Mouse (Mus musculus) heart, adult 2 months (tissue): ENCODE results near the gene Daam1. TPM values are rescaled to one million over a fixed set of nuclear protein-coding genes. Genes with fewer than 3 reads are reported as not detected.

ENCODE experiments used
- DNase-seq, 2 experiments: peaks; one replicate each; pipeline ENCODE4 v3.0.0; 2021
- H3K27ac ChIP-seq: fragments of 200-600 bp; 2 replicates; pipeline ENCODE4 v1.8.1; 2022
- H3K27me3 ChIP-seq: fragments of 200-500 bp; 2 replicates; pipeline ENCODE4 v1.6.1; 2012; ENCODE audit warnings: mild to moderate bottlenecking, low read length, inconsistent platforms, mixed read lengths; ENCODE audit not compliant: control insufficient read depth, insufficient read depth
- H3K36me3 ChIP-seq: fragments of 200-500 bp; 2 replicates; pipeline ENCODE4 v1.6.1; 2012; ENCODE audit warnings: low read length, inconsistent platforms; ENCODE audit not compliant: control insufficient read depth, insufficient read depth
- H3K4me1 ChIP-seq: fragments of 200-500 bp; 2 replicates; pipeline ENCODE4 v1.6.1; 2011; ENCODE audit warnings: low read length; ENCODE audit not compliant: control insufficient read depth, insufficient read depth
- H3K4me3 ChIP-seq: fragments of 200-600 bp; 2 replicates; pipeline ENCODE4 v1.8.1; 2022
- H3K79me2 ChIP-seq: fragments of 200-500 bp; replicated peaks from 2 replicates; pipeline ENCODE4 v1.6.1; 2012; ENCODE audit warnings: mild to moderate bottlenecking, inconsistent platforms, low read length, moderate library complexity, mixed read lengths; ENCODE audit not compliant: control insufficient read depth, insufficient read depth
- H3K9ac ChIP-seq: fragments of 200-500 bp; 2 replicates; pipeline ENCODE4 v1.6.1; 2012; ENCODE audit warnings: low read depth, mild to moderate bottlenecking, control low read depth, inconsistent platforms, low read length, mixed read lengths
- CTCF ChIP-seq: fragments of 200-600 bp; IDR thresholded peaks from 2 replicates; pipeline ENCODE4 v1.8.1; 2022; ENCODE audit warnings: antibody characterized with exemption, mild to moderate bottlenecking, moderate library complexity
- EP300 ChIP-seq: fragments of 200-500 bp; IDR thresholded peaks from 2 replicates; pipeline ENCODE4 v1.6.1; 2011; ENCODE audit warnings: low read depth, low read length, control low read depth; ENCODE audit not compliant: insufficient read depth
- POLR2A ChIP-seq: fragments of 200-500 bp; IDR thresholded peaks from 2 replicates; pipeline ENCODE4 v1.6.1; 2011; ENCODE audit warnings: mild to moderate bottlenecking, low read depth, low read length, control low read depth; ENCODE audit not compliant: insufficient read depth
- WGBS: fragments of 180-500 bp; shearing (Covaris S2); methylation state at CpG from one replicate; pipeline ENCODE4 v1.1.7; 2018; 5-methylcytosine and 5-hydroxymethylcytosine counted together
- intact Hi-C: fragments of 180-260 bp; cut with DNase I; formaldehyde crosslinking; loops from one replicate; pipeline ENCODE4 v1.15.1; 2025
- polyA plus RNA-seq: library from polyadenylated mRNA; depleted of rRNA; stranded (reverse); fragments of >200 nt; gene quantifications from 2 replicates; pipeline ENCODE4 v1.2.3, GENCODE M21; 2012
- total RNA-seq, 2 experiments: library from RNA; stranded (reverse); gene quantifications; 2 replicates each; pipeline ENCODE4 v1.2.3; 2021

Gene Daam1
- total and polyA plus RNA-seq, 3 experiments: 13.1 to 77.6 (median 67.2) TPM

DNA sequence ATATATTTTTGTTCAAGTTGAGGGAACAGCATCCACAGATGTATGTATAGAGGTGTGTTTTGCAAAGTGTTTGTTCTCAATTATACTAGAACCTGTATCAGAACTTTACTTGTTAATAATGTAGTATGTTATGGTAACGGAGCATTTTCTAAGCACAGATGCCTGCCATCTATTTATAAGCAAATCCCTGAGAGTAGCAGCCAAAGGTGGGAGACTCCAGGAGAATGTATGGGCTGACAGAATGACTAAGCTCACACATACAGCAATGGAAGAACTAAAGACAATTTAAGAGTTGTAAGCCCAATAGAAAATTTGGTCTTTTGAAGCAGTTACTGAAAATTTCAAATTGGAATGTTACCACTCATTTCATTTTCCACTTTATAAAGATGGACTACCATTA is 40.3 kb upstream of the Daam1 start:
- Histone ChIP-seq H3K4me3 (no peak overlapping the region), H3K79me2 (no peaks in the 10 kb centered on the region), H3K9ac (no peak overlapping the region), H3K36me3 (no peaks in the 10 kb centered on the region), H3K4me1 (no peaks in the 10 kb centered on the region; the same call in 1 of the 2 replicates), H3K27ac (no peak overlapping the region), H3K27me3 (no peaks in the 10 kb centered on the region)
- DNase-seq: no peak
- TF ChIP-seq EP300 (no peak), CTCF (no peak), POLR2A (no peak)
- WGBS: 89% methylated on average over 1 of the region's 1 CpGs
- intact Hi-C loops: no loop called here

GRCm38 (mm10) chr12:71793114-71793513 is 37.8 kb upstream of the Daam1 start:
- H3K27ac ChIP-seq: no peak overlapping the region
- WGBS: 98% methylated on average over 2 of the region's 2 CpGs
- TF ChIP-seq EP300: no peak
- TF ChIP-seq CTCF: no peak
- TF ChIP-seq POLR2A: no peak
- H3K9ac ChIP-seq: no peak overlapping the region
- no peaks in the 10 kb centered on the region for H3K36me3 ChIP-seq
- no peaks in the 10 kb centered on the region; the same call in 1 of the 2 replicates for H3K79me2 ChIP-seq
- no peak overlapping the region for H3K4me3 ChIP-seq
- DNase-seq: no peak
- H3K27me3 ChIP-seq: no peaks in the 10 kb centered on the region
- intact Hi-C loops: no loop called here
- H3K4me1 ChIP-seq: no peaks in the 10 kb centered on the region; the same call in 1 of the 2 replicates

DNA sequence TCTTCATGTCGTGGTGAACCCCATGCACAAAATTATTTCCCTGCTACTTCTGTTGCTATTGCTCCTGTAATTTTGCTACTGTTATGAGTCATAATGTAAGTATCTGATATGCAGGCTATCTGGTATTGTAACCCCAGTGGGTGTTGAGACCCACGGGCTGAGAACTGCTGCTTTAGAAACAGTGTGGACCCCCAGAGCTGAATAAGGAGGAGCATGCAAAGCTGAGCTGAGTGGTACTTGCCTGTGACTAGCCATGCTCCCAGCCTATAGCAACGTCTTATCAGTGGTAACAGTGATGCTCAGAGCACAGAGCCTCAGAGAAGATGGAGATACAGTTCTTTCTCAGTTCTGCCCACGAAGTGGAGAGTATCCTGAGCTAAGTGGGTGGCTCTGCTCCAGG is 35.3 kb upstream of the Daam1 start:
- no peak overlapping the region for H3K27ac ChIP-seq
- no peaks in the 10 kb centered on the region for H3K36me3 ChIP-seq
- no peak for DNase-seq
- no peaks in the 10 kb centered on the region for H3K4me1 ChIP-seq
- intact Hi-C loops: no loop called here
- no peak overlapping the region for H3K4me3 ChIP-seq
- no peak overlapping the region for H3K9ac ChIP-seq
- WGBS: 57% methylated on average over 4 of the region's 4 CpGs
- TF ChIP-seq EP300 (no peak), CTCF (no peak), POLR2A (no peak)
- no peaks in the 10 kb centered on the region for H3K27me3 ChIP-seq
- H3K79me2 ChIP-seq: no peaks in the 10 kb centered on the region; the same call in 1 of the 2 replicates

GRCm38 (mm10) chr12:71796517-71796916 is 34.4 kb upstream of the Daam1 start:
- Histone ChIP-seq H3K4me3 (no peak overlapping the region), H3K4me1 (no peaks in the 10 kb centered on the region), H3K79me2 (no peaks in the 10 kb centered on the region; the same call in 1 of the 2 replicates), H3K27ac (no peak overlapping the region), H3K27me3 (no peaks in the 10 kb centered on the region), H3K36me3 (no peaks in the 10 kb centered on the region), H3K9ac (no peak overlapping the region)
- 19% methylated on average over 7 of the region's 7 CpGs for WGBS
- intact Hi-C loops: no loop called here
- TF ChIP-seq EP300 (no peak), CTCF (no peak), POLR2A (no peak)
- no peak for DNase-seq

GRCm38 (mm10) chr12:71807306-71807705 is 23.6 kb upstream of the Daam1 start:
- no peaks in the 10 kb centered on the region for H3K27me3 ChIP-seq
- H3K4me3 ChIP-seq: no peak overlapping the region
- no peak for DNase-seq
- WGBS: 31% methylated on average over 9 of the region's 9 CpGs
- peak overlapping the region; percentile 12 for H3K27ac ChIP-seq
- H3K9ac ChIP-seq: no peak overlapping the region
- intact Hi-C loops: no loop called here
- peaks cover 4% of the 10 kb centered on the region; the same call in 1 of the 2 replicates for H3K4me1 ChIP-seq
- TF ChIP-seq CTCF: no peak
- TF ChIP-seq POLR2A: no peak
- TF ChIP-seq EP300: no peak
- 0 out of 2 replicates have a peak, but pooled peaks cover 2% of the 10 kb centered on the region for H3K36me3 ChIP-seq
- no peaks in the 10 kb centered on the region for H3K79me2 ChIP-seq

DNA sequence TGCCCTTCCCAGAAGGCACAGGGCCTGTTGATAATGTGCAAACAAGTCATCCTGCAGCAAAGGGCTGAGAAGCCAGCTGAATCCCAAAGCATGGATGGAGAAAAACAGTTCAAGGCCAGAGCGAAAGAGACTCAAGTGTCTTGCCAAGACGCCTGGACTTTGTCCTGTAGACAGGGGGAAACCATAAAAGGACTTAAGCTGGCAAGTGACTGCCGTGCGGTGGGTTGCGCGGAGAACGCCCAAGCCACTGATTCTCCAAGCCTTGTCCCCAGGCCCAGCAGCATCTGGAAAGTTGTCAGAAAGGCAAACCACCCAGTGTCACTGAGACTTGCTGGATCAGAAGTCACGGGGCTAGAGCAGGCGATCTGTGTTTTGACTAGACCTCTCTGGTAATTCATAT is 22.2 kb upstream of the Daam1 start:
- TF ChIP-seq CTCF: no peak

More for the DNA sequence above, 22.2 kb upstream of the Daam1 start:
- peak; percentile 56 to 66 for DNase-seq
- Histone ChIP-seq H3K27ac (peak overlapping the region; percentile 31; the same call in 1 of the 2 replicates), H3K4me3 (no peak overlapping the region), H3K27me3 (no peaks in the 10 kb centered on the region), H3K4me1 (peaks cover 4% of the 10 kb centered on the region; the same call in 1 of the 2 replicates), H3K79me2 (no peaks in the 10 kb centered on the region), H3K36me3 (0 out of 2 replicates have a peak, but pooled peaks cover 2% of the 10 kb centered on the region), H3K9ac (no peak overlapping the region)
- WGBS: 75% methylated on average over 9 of the region's 9 CpGs
- intact Hi-C loops: no loop called here
